Mouse (Mus musculus): ENCODE results near the gene Nid1.
"Not testable (repeated sequence)": the region's sequence is repeated elsewhere in the genome, so short reads cannot be mapped to it uniquely, and the experiment has no call there.

Gene Nid1

GRCm38 (mm10) chr13:13454249-13454648 lies 16.9 kb downstream of the Nid1 start:
- not testable (repeated sequence) for DNase-seq

DNA sequence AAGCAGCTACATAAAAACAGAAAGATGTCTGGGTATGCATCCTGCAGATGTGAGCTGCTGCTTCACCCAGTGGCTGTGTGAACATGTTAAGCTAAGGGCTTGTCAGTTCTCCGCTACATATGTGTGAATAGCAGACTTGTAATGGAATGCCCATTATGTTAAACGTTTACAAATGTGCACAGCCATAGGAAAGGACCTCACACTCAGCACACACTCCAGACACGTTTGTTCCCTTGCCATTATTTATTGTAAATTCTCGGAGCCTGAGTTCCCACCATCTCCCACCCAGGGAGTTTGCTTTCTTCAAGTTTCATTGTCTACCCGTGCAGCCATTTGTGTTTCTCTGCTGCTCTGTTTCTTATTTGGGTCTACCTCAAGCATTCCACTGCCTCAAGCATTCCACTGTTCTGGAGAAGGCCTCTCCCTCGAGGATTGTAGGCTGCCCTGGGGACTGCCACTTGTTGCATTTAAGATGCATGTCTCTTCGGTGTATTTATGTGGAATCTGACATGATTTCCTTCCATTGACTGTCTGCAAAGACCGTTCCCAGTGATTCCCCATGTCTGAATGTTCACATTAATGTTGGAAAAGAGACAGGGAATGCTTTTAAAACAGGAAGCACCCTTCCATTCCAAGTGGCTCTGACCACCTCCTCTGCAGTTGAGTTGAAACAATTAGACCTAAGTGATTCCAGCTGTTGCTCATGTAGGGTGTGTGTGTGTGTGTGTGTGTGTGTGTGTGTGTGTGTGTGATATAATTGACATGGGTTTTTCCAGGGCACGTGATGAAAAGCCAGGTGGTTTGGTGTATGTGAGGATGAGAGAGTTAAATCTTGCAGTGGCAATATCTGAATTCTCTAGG lies 18.5 kb downstream of the Nid1 start:
- not testable (repeated sequence) for DNase-seq

DNA sequence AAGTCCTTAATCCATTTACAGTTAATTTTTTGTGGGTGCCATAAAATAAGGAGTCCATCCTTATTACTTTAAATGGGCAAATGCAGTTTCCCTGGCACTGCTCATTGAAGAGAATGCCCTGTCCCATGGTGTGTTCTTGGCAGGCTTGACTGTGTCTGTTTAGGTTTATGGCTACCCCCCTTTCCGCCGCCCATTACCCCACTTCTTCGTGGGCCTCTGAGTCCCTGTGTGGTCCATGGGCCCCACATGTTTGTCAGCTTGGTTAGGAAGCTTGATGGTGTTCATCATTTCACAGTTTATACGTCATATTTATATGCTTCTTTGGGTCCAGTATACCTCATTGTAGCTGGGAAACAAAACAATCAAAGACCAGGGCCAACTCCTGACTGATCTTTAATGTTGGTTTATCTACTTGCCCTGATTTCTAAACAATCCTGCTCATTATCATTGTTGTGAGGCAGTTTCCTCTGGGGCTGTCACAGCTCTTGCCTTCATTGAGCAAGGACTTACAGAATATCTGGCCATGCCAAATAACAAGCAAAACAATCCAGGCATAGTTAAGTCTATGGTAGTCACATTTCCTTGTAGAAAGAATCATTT lies 20.9 kb downstream of the Nid1 start:
- DNase-seq: peak in 1 of 2 experiments; percentile 31

- DNase-seq: no peak
These were observed 23.3 kb downstream of the Nid1 start for GRCm38 (mm10) chr13:13460521-13461138.

- no peak for DNase-seq
These were observed 24.3 kb downstream of the Nid1 start for GRCm38 (mm10) chr13:13461446-13462192.

DNA sequence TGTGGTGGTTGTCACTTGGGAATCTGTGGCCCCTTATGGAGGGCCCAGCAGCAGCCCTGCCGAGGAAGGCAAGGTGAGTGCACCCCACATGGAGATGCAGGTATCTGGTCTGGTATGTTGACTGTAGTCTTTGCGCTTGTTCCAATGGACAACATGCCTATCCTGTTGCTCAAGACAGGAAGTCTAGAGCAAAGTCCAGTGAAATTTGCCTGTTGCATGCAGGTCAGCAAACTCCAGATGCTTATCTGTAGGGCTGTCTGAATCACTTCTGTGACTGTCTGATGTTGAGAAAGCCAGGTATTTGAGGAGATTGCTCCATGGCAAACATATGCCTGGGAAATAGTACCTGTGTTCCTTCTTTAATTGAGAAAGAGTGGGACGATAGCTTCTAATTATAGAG lies 26.6 kb downstream of the Nid1 start:
- DNase-seq: no peak

DNA sequence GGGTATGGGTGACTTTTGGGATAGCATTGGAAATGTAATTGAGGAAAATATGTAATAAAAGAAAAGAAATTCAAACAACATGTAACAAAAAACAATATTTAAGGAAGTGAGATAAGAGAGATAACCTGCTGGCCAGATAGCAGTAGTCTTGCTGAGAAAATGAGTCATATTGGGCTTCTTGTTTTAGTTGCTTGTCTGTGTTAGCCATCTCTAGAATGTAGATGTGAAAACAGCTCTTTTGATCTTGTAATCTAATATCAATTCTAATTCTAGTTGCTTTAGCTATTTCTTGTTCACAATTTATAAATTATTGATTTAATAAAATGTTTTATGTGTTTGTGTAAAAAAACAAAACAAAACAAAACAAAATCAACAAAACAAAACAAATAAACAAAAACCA lies 29.9 kb downstream of the Nid1 start:
- DNase-seq: not testable (repeated sequence)

DNA sequence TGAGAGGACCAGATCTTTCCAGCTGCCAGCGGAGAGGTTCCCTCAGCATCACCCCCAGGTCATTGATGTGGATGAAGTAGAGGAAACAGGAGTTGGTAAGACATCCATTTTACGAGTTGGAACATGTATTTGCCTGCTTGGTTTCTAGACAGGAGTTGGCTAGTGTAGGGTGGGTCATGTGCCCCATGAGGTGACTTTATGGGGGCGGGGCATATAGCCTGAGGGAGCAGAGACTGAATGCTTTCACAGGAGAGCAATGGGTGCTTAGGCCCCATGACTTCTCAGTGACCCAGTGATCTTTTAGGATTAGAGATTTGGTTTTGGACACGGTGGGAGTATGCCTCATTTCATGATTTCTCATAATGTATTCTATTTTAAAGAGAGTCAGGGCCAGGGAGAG lies 31.2 kb downstream of the Nid1 start:
- no peak for DNase-seq

DNA sequence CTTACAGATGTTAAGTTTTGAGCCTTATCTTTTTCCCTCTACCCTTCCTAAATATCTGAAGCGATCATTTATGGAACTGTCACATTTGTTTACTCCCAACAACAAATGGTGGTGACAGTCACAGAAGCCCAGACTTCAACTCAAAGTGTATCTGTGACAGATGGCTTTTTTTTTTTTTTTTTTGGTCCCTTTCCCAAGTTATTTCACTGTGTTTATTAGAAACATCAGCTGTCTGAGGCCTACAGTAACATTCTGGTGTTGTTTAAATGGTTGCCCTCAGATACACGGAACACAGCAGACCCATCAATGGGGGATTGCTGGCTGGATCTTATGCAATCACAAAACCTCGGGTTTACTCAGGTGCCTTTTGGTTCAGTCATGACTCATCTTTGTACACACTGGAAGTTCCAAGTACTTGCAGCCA lies 34.0 kb downstream of the Nid1 start:
- no peak for DNase-seq

- not testable (repeated sequence) for DNase-seq
These were observed 37.1 kb downstream of the Nid1 start for GRCm38 (mm10) chr13:13474464-13474863.

GRCm38 (mm10) chr13:13474991-13475390 lies 37.6 kb downstream of the Nid1 start:
- no peak for DNase-seq

- no peak for DNase-seq
These were observed 39.2 kb downstream of the Nid1 start for GRCm38 (mm10) chr13:13476568-13476967.

GRCm38 (mm10) chr13:13477046-13477445 lies 39.7 kb downstream of the Nid1 start:
- no peak for DNase-seq

DNA sequence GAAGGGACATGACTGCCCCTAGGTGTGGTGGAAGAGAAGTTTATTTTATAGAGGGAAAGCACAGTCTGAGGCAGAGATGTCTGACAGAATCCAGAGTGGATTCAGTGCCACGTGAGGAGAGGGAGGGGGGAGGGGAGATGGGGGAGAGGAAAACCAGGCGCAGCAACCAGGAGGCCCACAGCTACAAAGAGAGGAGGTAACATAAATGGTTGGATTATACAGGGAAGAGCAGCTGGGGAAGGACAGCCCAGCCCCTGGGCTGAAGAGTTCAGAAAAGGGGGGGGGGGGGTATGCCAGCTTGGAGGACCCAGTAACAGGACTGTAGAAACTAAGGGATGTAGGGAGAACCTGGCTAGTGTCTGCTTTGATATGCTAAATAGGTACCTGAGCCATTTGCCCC lies 42.6 kb downstream of the Nid1 start:
- no peak for DNase-seq

- DNase-seq: peak; percentile 70 to 83
These were observed 43.7 kb downstream of the Nid1 start for GRCm38 (mm10) chr13:13481033-13481432.

- DNase-seq: peak; percentile 34 to 38
These were observed 44.7 kb downstream of the Nid1 start for GRCm38 (mm10) chr13:13481875-13482674.

GRCm38 (mm10) chr13:13484351-13484751 lies 47.0 kb downstream of the Nid1 start:
- no peak for DNase-seq

GRCm38 (mm10) chr13:13484883-13485282 lies 47.5 kb downstream of the Nid1 start:
- DNase-seq: no peak

DNA sequence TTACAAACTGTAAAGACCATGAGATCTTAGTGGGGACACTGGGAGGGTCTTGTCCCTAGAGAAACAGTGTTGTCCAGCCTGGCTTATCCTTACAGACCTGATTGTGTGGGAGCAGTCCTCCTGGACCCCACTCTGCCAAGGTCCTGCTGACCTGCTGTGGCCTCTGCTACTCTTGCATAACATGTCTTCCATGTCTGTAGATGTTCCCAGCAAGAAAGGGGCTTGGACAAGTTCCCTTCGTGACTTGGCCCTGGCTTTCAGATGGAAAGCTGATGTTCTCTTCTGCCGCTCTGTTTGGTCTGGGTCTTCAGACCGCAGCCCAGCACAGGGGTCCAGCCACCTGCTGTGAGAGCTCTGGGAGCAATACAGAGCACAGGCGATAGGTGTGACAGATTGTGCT lies 48.3 kb downstream of the Nid1 start:
- peak in 1 of 2 experiments; percentile 13 for DNase-seq

- DNase-seq: no peak
These were observed 50.5 kb downstream of the Nid1 start for GRCm38 (mm10) chr13:13487851-13488250.

DNA sequence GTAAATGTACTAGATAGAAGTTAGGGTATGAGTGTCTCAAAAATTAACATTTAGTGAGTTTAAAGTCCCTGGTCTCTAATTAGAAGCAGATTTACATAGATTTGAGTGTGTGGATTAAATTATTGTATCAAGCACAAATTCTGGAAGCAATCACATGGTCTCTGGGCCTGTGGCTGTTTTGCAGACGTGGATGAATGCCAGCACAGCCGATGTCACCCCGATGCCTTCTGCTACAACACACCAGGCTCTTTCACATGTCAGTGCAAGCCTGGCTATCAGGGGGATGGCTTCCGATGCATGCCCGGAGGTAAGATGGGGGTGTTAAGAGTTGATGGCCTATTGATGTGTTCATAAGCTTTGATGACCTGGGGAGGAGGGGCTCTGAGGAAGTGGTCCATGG lies 52.5 kb downstream of the Nid1 start:
- peak; percentile 58 to 60 for DNase-seq

DNA sequence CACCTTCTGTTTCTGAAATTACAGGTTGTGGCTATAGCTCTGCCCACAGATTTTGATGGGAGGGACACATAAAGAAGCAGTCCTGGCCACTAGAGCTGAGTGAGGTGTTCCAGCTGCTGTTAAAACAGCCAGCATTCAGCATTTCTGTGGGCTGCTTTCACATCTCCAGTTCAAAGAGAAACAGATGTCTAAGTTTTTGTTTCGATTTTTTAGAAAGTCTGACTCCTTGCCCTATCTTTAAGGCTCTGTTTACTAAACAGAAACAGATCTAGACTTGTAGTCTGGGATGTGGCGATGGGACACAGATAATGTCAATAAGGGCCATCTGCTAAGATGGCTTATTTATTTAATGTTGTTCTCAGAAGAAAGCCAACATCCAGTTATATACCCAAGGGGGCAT lies 54.8 kb downstream of the Nid1 start:
- no peak for DNase-seq
